Comparison of ENCODE assay signal across 17 mouse cellular contexts in the genomic region with DNA sequence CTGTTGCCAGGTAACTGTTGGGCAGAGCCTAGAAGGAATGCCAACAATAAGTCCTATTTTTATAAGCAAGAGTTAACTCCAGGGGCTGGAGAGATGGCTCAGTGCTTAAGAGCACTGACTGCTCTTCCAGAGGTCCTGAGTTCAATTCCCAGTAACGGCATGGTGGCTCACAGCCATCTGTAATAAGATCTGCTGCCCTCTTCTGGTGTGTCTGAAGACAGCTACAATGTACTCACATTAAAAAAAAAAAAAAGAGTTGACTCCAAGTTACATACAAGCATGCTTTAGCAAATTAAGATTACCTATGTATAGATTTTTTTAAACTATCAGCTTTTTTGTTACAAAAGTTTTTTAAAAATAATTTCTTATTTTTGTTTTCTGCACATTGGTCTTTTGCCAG.
"Had no signal": no experiment of that assay in that cellular context is flagged by ENCODE, and none has a peak within 500 bp of the region (broad histone marks: within the 10 kb centered on the region; RNA-seq: fewer than 3 reads in every experiment).

No protein-coding gene starts in this region.

- H3K27me3 ChIP-seq: limb, embryonic 15.5 days; midbrain, embryonic 13.5 days had no signal

- H3K27ac ChIP-seq: limb, embryonic 12.5 days; limb, embryonic 15.5 days; liver, embryonic 14.5 days; macrophage; midbrain, embryonic 13.5 days had no signal

- H3K4me2 ChIP-seq: limb, embryonic 12.5 days; limb, embryonic 15.5 days; liver, embryonic 11.5 days; lung, embryonic 14.5 days; midbrain, embryonic 13.5 days had no signal

- H3K9me3 ChIP-seq: limb, embryonic 12.5 days; limb, embryonic 15.5 days; midbrain, embryonic 13.5 days had no signal

- ATAC-seq: liver, postnatal 0 days; lung, postnatal 0 days; midbrain, embryonic 13.5 days had no signal

- DNase-seq: kidney, adult 18-20 months; kidney, adult 9 months; kidney, postnatal 36 days; layer of hippocampus, adult 9-11 months; left cerebral cortex, postnatal 4 days; liver, postnatal 0 days; lung, embryonic 14.5 days; thymus, adult 2 months; thymus, postnatal 14 days; thymus, postnatal 4 days had no signal

- H3K4me1 ChIP-seq: limb, embryonic 15.5 days; midbrain, embryonic 13.5 days had no signal

- H3K4me3 ChIP-seq: limb, embryonic 12.5 days; limb, embryonic 15.5 days; midbrain, embryonic 13.5 days had no signal

- H3K36me3 ChIP-seq: limb, embryonic 12.5 days; limb, embryonic 15.5 days; midbrain, embryonic 13.5 days had no signal

- H3K9ac ChIP-seq: limb, embryonic 12.5 days; limb, embryonic 15.5 days; liver, embryonic 14.5 days; liver, postnatal 0 days; lung, embryonic 14.5 days; midbrain, embryonic 13.5 days had no signal
